Mouse (Mus musculus): ENCODE measurements around the gene Itga3. TPM values are rescaled to one million over a fixed set of nuclear protein-coding genes. Genes with fewer than 3 reads are reported as not detected.

Itga3 gene
- total and polyA plus RNA-seq, 3 experiments: 5.8 to 53.0 (median 9.0) TPM

- dilution Hi-C loops (cut with MboI; ENCODE audit: extremely low pct_ligation_motif_present, extremely low pct_unique_long_range_greater_than_20kb, low sequenced_read_pairs) (no loop called here), in situ Hi-C loops (cut with MboI; ENCODE audit: low pct_ligation_motif_present, low pct_unique_long_range_greater_than_20kb, low sequenced_read_pairs) (loop anchor here (5.0 to 10.0 kb wide), 2 partner anchors 67 to 194 kb away; no protein-coding TSS in a partner anchor)
- peaks cover 12 to 18% of the 10 kb centered on the region in 2 experiments for H3K36me3 ChIP-seq (replicated peaks in 1 of 2; ENCODE audit: control insufficient read depth in 1 of 2, insufficient read depth in 1 of 2, low read length in 1 of 2)
- peaks cover 0 to 10% of the 10 kb centered on the region in 2 experiments; a peak in 2 of 4 replicates for H3K4me1 ChIP-seq (ENCODE audit: control insufficient read depth in 1 of 2, insufficient read depth in 2 of 2)
- peaks cover 62% of the 10 kb centered on the region for H3K27me3 ChIP-seq (replicated peaks)
- no peak overlapping the region for H3K4me3 ChIP-seq (replicated peaks in 1 of 3; ENCODE audit: low read depth in 2 of 3, low read length in 2 of 3, poor library complexity in 1 of 3)
- no peaks in the 10 kb centered on the region for H3K9me3 ChIP-seq (replicated peaks; ENCODE audit: low read length)
- H3K27ac ChIP-seq (ENCODE audit: insufficient read depth, low read depth): no peak overlapping the region
- H3K4me2 ChIP-seq (ENCODE audit: insufficient read depth, low read depth, poor library complexity, severe bottlenecking): no peak overlapping the region
- no peak for TF ChIP-seq POLR2AphosphoS2 (IDR thresholded peaks at IDR 0.05; ENCODE audit: low read depth, low read length)
- TF ChIP-seq ZMIZ1 (IDR thresholded peaks at IDR 0.05; ENCODE audit: low read depth, low read length): no peak
- TF ChIP-seq ZC3H11A (IDR thresholded peaks at IDR 0.05; ENCODE audit: low read depth, low read length): no peak
- TF ChIP-seq POLR2A (IDR thresholded peaks at IDR 0.05; ENCODE audit: low read depth, low read length): no peak
- TF ChIP-seq TCF12 (IDR thresholded peaks at IDR 0.05; ENCODE audit: low read depth, low read length): no peak
- TF ChIP-seq MXI1 (IDR thresholded peaks at IDR 0.05; ENCODE audit: low read depth, low read length): no peak
- no peak for TF ChIP-seq NRF1 (IDR thresholded peaks at IDR 0.05; ENCODE audit: low read depth, low read length)
- no peak for TF ChIP-seq JUN (IDR thresholded peaks at IDR 0.05; ENCODE audit: insufficient read depth, low read depth, low read length)
- TF ChIP-seq SMC3 (IDR thresholded peaks at IDR 0.05; ENCODE audit: low read depth, low read length): no peak
- TF ChIP-seq MEF2A (IDR thresholded peaks at IDR 0.05; ENCODE audit: borderline replicate concordance, low read depth, low read length): no peak
- no peak overlapping the region for H3K9ac ChIP-seq (ENCODE audit: insufficient read depth, low read depth)
- H3K79me2 ChIP-seq (replicated peaks; ENCODE audit: control insufficient read depth, extremely low read depth, insufficient read depth, poor library complexity, severe bottlenecking): no peaks in the 10 kb centered on the region
- no peak for DNase-seq (ENCODE audit: extremely low read depth)
Observed at GRCm38 (mm10) chr11:95040491-95041138, 36.0 kb downstream of the Itga3 start.

- in situ Hi-C loops (cut with MboI; ENCODE audit: low pct_ligation_motif_present, low pct_unique_long_range_greater_than_20kb, low sequenced_read_pairs): loop anchor here (5.0 to 10.0 kb wide), 2 partner anchors 68 to 195 kb away; no protein-coding TSS in a partner anchor
- peaks cover 70% of the 10 kb centered on the region for H3K27me3 ChIP-seq (replicated peaks)
- H3K79me2 ChIP-seq (replicated peaks; ENCODE audit: control insufficient read depth, extremely low read depth, insufficient read depth, poor library complexity, severe bottlenecking): no peaks in the 10 kb centered on the region
- peaks cover 0 to 13% of the 10 kb centered on the region in 2 experiments; a peak in 3 of 4 replicates for H3K4me1 ChIP-seq (ENCODE audit: control insufficient read depth in 1 of 2, insufficient read depth in 2 of 2)
- no peaks in the 10 kb centered on the region for H3K9me3 ChIP-seq (replicated peaks; ENCODE audit: low read length)
- TF ChIP-seq ZKSCAN1 (IDR thresholded peaks at IDR 0.05; ENCODE audit: borderline replicate concordance, low read depth, low read length): no peak
- TF ChIP-seq PAX5 (IDR thresholded peaks at IDR 0.05; ENCODE audit: low read length): no peak
- TF ChIP-seq IRF4 (IDR thresholded peaks at IDR 0.05; ENCODE audit: low read depth, low read length): no peak
- no peak for TF ChIP-seq ETS1 (conservative IDR thresholded peaks at IDR 0.05; ENCODE audit: low read depth, low read length)
- TF ChIP-seq ZC3H11A (IDR thresholded peaks at IDR 0.05; ENCODE audit: low read depth, low read length): no peak
- no peak for TF ChIP-seq EP300 (IDR thresholded peaks at IDR 0.05; ENCODE audit: low read length)
- TF ChIP-seq SIN3A (IDR thresholded peaks at IDR 0.05; ENCODE audit: low read length): no peak
- TF ChIP-seq MAX (IDR thresholded peaks at IDR 0.05; ENCODE audit: low read length): no peak
- TF ChIP-seq MAFK (IDR thresholded peaks at IDR 0.05; ENCODE audit: insufficient replicate concordance, low read length): no peak
- TF ChIP-seq RAD21 (IDR thresholded peaks at IDR 0.05; ENCODE audit: low read depth, low read length): no peak
- TF ChIP-seq ELF1 (IDR thresholded peaks at IDR 0.05; ENCODE audit: low read depth, low read length): no peak
- TF ChIP-seq TCF12 (IDR thresholded peaks at IDR 0.05; ENCODE audit: low read depth, low read length): no peak
- no peak for TF ChIP-seq NELFE (IDR thresholded peaks at IDR 0.05; ENCODE audit: low read depth, low read length)
- no peak for TF ChIP-seq CHD2 (IDR thresholded peaks at IDR 0.05; ENCODE audit: low read length)
- TF ChIP-seq NRF1 (IDR thresholded peaks at IDR 0.05; ENCODE audit: low read depth, low read length): no peak
- no peak for TF ChIP-seq SMC3 (IDR thresholded peaks at IDR 0.05; ENCODE audit: low read depth, low read length)
- TF ChIP-seq E2F4 (IDR thresholded peaks at IDR 0.05; ENCODE audit: insufficient replicate concordance, low read depth, low read length): no peak
- TF ChIP-seq MEF2A (IDR thresholded peaks at IDR 0.05; ENCODE audit: borderline replicate concordance, low read depth, low read length): no peak
- no peak overlapping the region for H3K4me2 ChIP-seq (ENCODE audit: insufficient read depth, low read depth, poor library complexity, severe bottlenecking)
- peaks cover 4 to 10% of the 10 kb centered on the region in 2 experiments for H3K36me3 ChIP-seq (replicated peaks in 1 of 2; ENCODE audit: control insufficient read depth in 1 of 2, insufficient read depth in 1 of 2, low read length in 1 of 2)
- no peak overlapping the region for H3K9ac ChIP-seq (ENCODE audit: insufficient read depth, low read depth)
- no peak overlapping the region for H3K4me3 ChIP-seq (replicated peaks in 1 of 3; ENCODE audit: low read depth in 2 of 3, low read length in 2 of 3, poor library complexity in 1 of 3)
- no peak overlapping the region for H3K27ac ChIP-seq (ENCODE audit: insufficient read depth, low read depth)
- DNase-seq (ENCODE audit: extremely low read depth): no peak
- dilution Hi-C loops (cut with MboI; ENCODE audit: extremely low pct_ligation_motif_present, extremely low pct_unique_long_range_greater_than_20kb, low sequenced_read_pairs): no loop called here
Observed at GRCm38 (mm10) chr11:95039766-95040165, 36.8 kb downstream of the Itga3 start.

All from CH12.LX (cell line).